ENCODE assay signal across 8 mouse cellular contexts in genomic region chr15:98762201-98762621, GRCm38 (mm10). TPM values are rescaled to one million over a fixed set of nuclear protein-coding genes. Genes with fewer than 3 reads are reported as not detected.
DNase-seq lines count a peak whose midpoint lies in the region; ATAC-seq and TF ChIP-seq lines count a peak whose summit lies in the region.

No protein-coding gene starts in this region.

- H3K36me3 ChIP-seq in erythroblast, embryonic 14.5 days (ENCODE audit: control insufficient read depth) = peaks cover 2% of the 10 kb centered on the region; the same call in 1 of the 2 replicates
- no peaks in the 10 kb centered on the region for H3K36me3 ChIP-seq in heart, adult 2 months (ENCODE audit: control insufficient read depth, insufficient read depth, low read length)
- peaks cover 31% of the 10 kb centered on the region for H3K36me3 ChIP-seq in limb, embryonic 12.5 days
- peaks cover 14% of the 10 kb centered on the region; the same call in 1 of the 2 replicates for H3K36me3 ChIP-seq in midbrain, embryonic 14.5 days (ENCODE audit: control insufficient read depth, insufficient read depth, low read length)

- ATAC-seq in erythroblast, adult 5-6 weeks (replicated peaks; ENCODE audit: low FRiP score, poor library complexity, severe bottlenecking) = no peak
- ATAC-seq in limb, embryonic 12.5 days (ENCODE audit: insufficient number of reproducible peaks, insufficient read depth, low FRiP score, low TSS enrichment, low read depth) = peak; percentile 82
- peak; percentile 75 for ATAC-seq in midbrain, embryonic 14.5 days (ENCODE audit: low FRiP score, low TSS enrichment)

- WGBS in heart, adult 2 months = 1% methylated on average over 24 of the region's 24 CpGs
- under 1% methylated on average over 22 of the region's 24 CpGs for WGBS in limb, embryonic 12.5 days
- WGBS in midbrain, embryonic 14.5 days = 1% methylated on average over 22 of the region's 24 CpGs

- peak overlapping the region; percentile 95 for H3K9ac ChIP-seq in heart, adult 2 months (ENCODE audit: low read depth, low read length)
- peak overlapping the region; percentile 85 for H3K9ac ChIP-seq in limb, embryonic 12.5 days (replicated peaks)
- H3K9ac ChIP-seq in midbrain, embryonic 14.5 days (replicated peaks; ENCODE audit: low read length) = peak overlapping the region; percentile 94

- H3K27me3 ChIP-seq in erythroblast, embryonic 14.5 days (ENCODE audit: control insufficient read depth) = peaks cover 37% of the 10 kb centered on the region
- no peaks in the 10 kb centered on the region for H3K27me3 ChIP-seq in heart, adult 2 months (ENCODE audit: control insufficient read depth, insufficient read depth, low read length)
- H3K27me3 ChIP-seq in limb, embryonic 12.5 days = peaks cover 9% of the 10 kb centered on the region
- H3K27me3 ChIP-seq in midbrain, embryonic 14.5 days (ENCODE audit: control insufficient read depth, insufficient read depth, low read length) = peaks cover 6% of the 10 kb centered on the region; the same call in 1 of the 2 replicates

- peak; percentile 58 for DNase-seq in embryo, embryonic 11.5 days (ENCODE audit: low read depth, low spot score)
- peak; percentile 71 to 80 for DNase-seq in heart, adult 2 months
- peak; percentile 74 to 76 for DNase-seq in kidney, adult 8-10 months
- DNase-seq in midbrain, embryonic 14.5 days = peak; percentile 83
- peak; percentile 19 to 40 for DNase-seq in spleen, postnatal 14 days (ENCODE audit: low spot score in 2 of 2)

- H3K27ac ChIP-seq in heart, adult 2 months = peak overlapping the region; percentile 49
- H3K27ac ChIP-seq in limb, embryonic 12.5 days = peak overlapping the region; percentile 83
- H3K27ac ChIP-seq in midbrain, embryonic 14.5 days (replicated peaks; ENCODE audit: low read depth, low read length) = peak overlapping the region; percentile 93

- H3K9me3 ChIP-seq in erythroblast, embryonic 14.5 days (ENCODE audit: control insufficient read depth, low read length) = no peaks in the 10 kb centered on the region
- H3K9me3 ChIP-seq in limb, embryonic 12.5 days = no peaks in the 10 kb centered on the region
- no peaks in the 10 kb centered on the region for H3K9me3 ChIP-seq in midbrain, embryonic 14.5 days (ENCODE audit: control insufficient read depth, low read length)

- peaks cover 9% of the 10 kb centered on the region for H3K79me2 ChIP-seq in heart, adult 2 months (replicated peaks; ENCODE audit: control insufficient read depth, insufficient read depth, low read length)

- H3K4me2 ChIP-seq in limb, embryonic 12.5 days = peak overlapping the region; percentile 73
- peak overlapping the region; percentile 75 for H3K4me2 ChIP-seq in midbrain, embryonic 14.5 days (ENCODE audit: low read length)

- intact Hi-C loops in heart, adult 2 months (cut with DNase I) = no loop called here

- H3K4me3 ChIP-seq in erythroblast, embryonic 14.5 days (replicated peaks) = peak overlapping the region; percentile 81
- peak overlapping the region; percentile 66 for H3K4me3 ChIP-seq in heart, adult 2 months
- peak overlapping the region; percentile 99 for H3K4me3 ChIP-seq in limb, embryonic 12.5 days (replicated peaks)
- H3K4me3 ChIP-seq in midbrain, embryonic 14.5 days (replicated peaks; ENCODE audit: low read depth, low read length) = peak overlapping the region; percentile 99

- no peak for TF ChIP-seq EP300 in heart, adult 2 months (IDR thresholded peaks at IDR 0.05; ENCODE audit: insufficient read depth, low read depth, low read length)

- no peak for TF ChIP-seq CTCF in heart, adult 2 months (IDR thresholded peaks at IDR 0.05)

- TF ChIP-seq POLR2A in heart, adult 2 months (IDR thresholded peaks at IDR 0.05; ENCODE audit: insufficient read depth, low read depth, low read length) = no peak

- H3K4me1 ChIP-seq in erythroblast, embryonic 14.5 days (ENCODE audit: control insufficient read depth) = peaks cover 21% of the 10 kb centered on the region
- peaks cover 2% of the 10 kb centered on the region for H3K4me1 ChIP-seq in heart, adult 2 months (ENCODE audit: control insufficient read depth, insufficient read depth, low read length)
- H3K4me1 ChIP-seq in limb, embryonic 12.5 days (replicated peaks) = peaks cover 17% of the 10 kb centered on the region
- peaks cover 17% of the 10 kb centered on the region for H3K4me1 ChIP-seq in midbrain, embryonic 14.5 days (ENCODE audit: control insufficient read depth, insufficient read depth, low read length)

RNA-seq across cellular contexts. Expression of gene Arf3, which starts 0.8 kb away (rescaled TPM):
- 0.11 and 0.14 TPM in 2 replicates for polyA plus RNA-seq in erythroblast, embryonic 14.5 days (2012)
- 7.1 and 8.4 TPM in 2 replicates for total RNA-seq in erythroblast, adult 5-6 weeks (2015; ENCODE audit: low replicate concordance)
- 4.6 and 8.1 TPM in 2 replicates for total RNA-seq in erythroblast, adult 5-6 weeks (2017; ENCODE audit: low replicate concordance)
- 10 to 100 TPM; 18.9 to 20.0 TPM for total RNA-seq in heart, adult 2 months (2021)
- polyA plus RNA-seq in heart, adult 2 months (2012; rRNA removed) = 30.6 and 41.0 TPM in 2 replicates
- 46.5 and 54.1 TPM in 2 replicates for polyA plus RNA-seq in limb, embryonic 12.5 days (2016; fragmentation: Nextera tagmentation; extraction: Ambion mirVana)
- 57.5 and 63.3 TPM in 2 replicates for polyA plus RNA-seq in midbrain, embryonic 14.5 days (2014; fragmentation: Nextera tagmentation; extraction: Ambion mirVana)

RNA-seq across cellular contexts. Expression of gene Wnt10b, which starts 15.7 kb away (rescaled TPM):
- polyA plus RNA-seq in erythroblast, embryonic 14.5 days (2012) = not detected in 2 replicates
- total RNA-seq in erythroblast, adult 5-6 weeks (2015; ENCODE audit: low replicate concordance) = 1.0 TPM in 1 of 2 replicates, not detected in the other
- not detected in 2 replicates for total RNA-seq in erythroblast, adult 5-6 weeks (2017; ENCODE audit: low replicate concordance)
- total RNA-seq in heart, adult 2 months (2021) = under 1 TPM; 0.20 to 0.29 TPM
- polyA plus RNA-seq in heart, adult 2 months (2012; rRNA removed) = 0.23 and 0.70 TPM in 2 replicates
- 1.5 and 1.7 TPM in 2 replicates for polyA plus RNA-seq in limb, embryonic 12.5 days (2016; fragmentation: Nextera tagmentation; extraction: Ambion mirVana)
- polyA plus RNA-seq in midbrain, embryonic 14.5 days (2014; fragmentation: Nextera tagmentation; extraction: Ambion mirVana) = not detected in 2 replicates

RNA-seq across cellular contexts. Expression of gene Wnt1, which starts 27.4 kb away (rescaled TPM):
- polyA plus RNA-seq in erythroblast, embryonic 14.5 days (2012) = not detected in 2 replicates
- not detected in 2 replicates for total RNA-seq in erythroblast, adult 5-6 weeks (2015; ENCODE audit: low replicate concordance)
- not detected in 2 replicates for total RNA-seq in erythroblast, adult 5-6 weeks (2017; ENCODE audit: low replicate concordance)
- not detected for total RNA-seq in heart, adult 2 months (2021)
- polyA plus RNA-seq in heart, adult 2 months (2012; rRNA removed) = not detected in 2 replicates
- polyA plus RNA-seq in limb, embryonic 12.5 days (2016; fragmentation: Nextera tagmentation; extraction: Ambion mirVana) = not detected in 2 replicates
- 1.3 and 4.1 TPM in 2 replicates for polyA plus RNA-seq in midbrain, embryonic 14.5 days (2014; fragmentation: Nextera tagmentation; extraction: Ambion mirVana)

RNA-seq across cellular contexts. Expression of gene Fkbp11, which starts 34.2 kb away (rescaled TPM):
- 0.06 and 0.19 TPM in 2 replicates for polyA plus RNA-seq in erythroblast, embryonic 14.5 days (2012)
- 1.2 TPM in 1 of 2 replicates, not detected in the other for total RNA-seq in erythroblast, adult 5-6 weeks (2015; ENCODE audit: low replicate concordance)
- 0.84 and 1.0 TPM in 2 replicates for total RNA-seq in erythroblast, adult 5-6 weeks (2017; ENCODE audit: low replicate concordance)
- 1 to 10 TPM; 5.1 to 5.8 TPM for total RNA-seq in heart, adult 2 months (2021)
- 3.2 and 4.8 TPM in 2 replicates for polyA plus RNA-seq in heart, adult 2 months (2012; rRNA removed)
- polyA plus RNA-seq in limb, embryonic 12.5 days (2016; fragmentation: Nextera tagmentation; extraction: Ambion mirVana) = 25.4 and 28.0 TPM in 2 replicates
- 1.7 and 3.8 TPM in 2 replicates for polyA plus RNA-seq in midbrain, embryonic 14.5 days (2014; fragmentation: Nextera tagmentation; extraction: Ambion mirVana)

RNA-seq across cellular contexts. Expression of gene Ddn, which starts 47.1 kb away (rescaled TPM):
- polyA plus RNA-seq in erythroblast, embryonic 14.5 days (2012) = 0.01 and 0.02 TPM in 2 replicates
- not detected in 2 replicates for total RNA-seq in erythroblast, adult 5-6 weeks (2015; ENCODE audit: low replicate concordance)
- not detected in 2 replicates for total RNA-seq in erythroblast, adult 5-6 weeks (2017; ENCODE audit: low replicate concordance)
- under 1 TPM; 0.45 to 0.50 TPM for total RNA-seq in heart, adult 2 months (2021)
- polyA plus RNA-seq in heart, adult 2 months (2012; rRNA removed) = 0.12 and 0.23 TPM in 2 replicates
- polyA plus RNA-seq in limb, embryonic 12.5 days (2016; fragmentation: Nextera tagmentation; extraction: Ambion mirVana) = 0.23 TPM in 1 of 2 replicates, not detected in the other
- polyA plus RNA-seq in midbrain, embryonic 14.5 days (2014; fragmentation: Nextera tagmentation; extraction: Ambion mirVana) = 0.57 and 0.66 TPM in 2 replicates

Comparison
In these comparisons a context has a peak if more than half of its experiments do, and no peak if none do; other contexts are left out.
1. DNase-seq: peak in every context shown above with its lines; median percentile 83 in midbrain, embryonic 14.5 days; 76 in heart, adult 2 months; 75 in kidney, adult 8-10 months; 58 in embryo, embryonic 11.5 days; 30 in spleen, postnatal 14 days.
2. RNA of gene Arf3, which starts 0.8 kb away (polyA plus RNA-seq): 57.5 to 63.3 TPM in midbrain, embryonic 14.5 days, 46.5 to 54.1 TPM in limb, embryonic 12.5 days and 30.6 to 41.0 TPM in heart, adult 2 months; 0.11 to 0.14 TPM in erythroblast, embryonic 14.5 days; every median in the first group is over 10 times any median in the second.
3. Peak in every context shown above with its lines, with median percentiles within 50 percentile points of each other: H3K4me3 ChIP-seq, H3K27ac ChIP-seq and H3K9ac ChIP-seq.